Comparison of ENCODE assay signal across 18 mouse cellular contexts in genomic region chr4:29481093-29481715, GRCm38 (mm10).
DNase-seq lines count a peak whose midpoint lies in the region; ATAC-seq and TF ChIP-seq lines count a peak whose summit lies in the region.
"Had no signal": no experiment of that assay in that cellular context is flagged by ENCODE, and none has a peak within 500 bp of the region (broad histone marks: within the 10 kb centered on the region; RNA-seq: fewer than 3 reads in every experiment).

No protein-coding gene starts in this region.

- no peak for TF ChIP-seq POLR2A in limb, embryonic 14.5 days (IDR thresholded peaks at IDR 0.05; ENCODE audit: borderline replicate concordance, extremely low read depth, insufficient read depth, insufficient read length)

- no peak for ATAC-seq in forebrain, embryonic 14.5 days
- no peak for ATAC-seq in forebrain, embryonic 12.5 days (ENCODE audit: low FRiP score)
- ATAC-seq in embryonic facial prominence, embryonic 15.5 days (ENCODE audit: insufficient number of reproducible peaks, low FRiP score, low TSS enrichment, low read depth), result 0 out of 2 replicates have a peak, but pooled peaks have one; percentile 11
- ATAC-seq in limb, embryonic 14.5 days (ENCODE audit: low FRiP score, low read depth), result peak; percentile 38; the same call in 1 of the 2 replicates
- ATAC-seq: hindbrain, postnatal 0 days; midbrain, embryonic 16.5 days had no signal

- H3K4me2 ChIP-seq in forebrain, embryonic 14.5 days (ENCODE audit: low read length), result no peak overlapping the region
- no peak overlapping the region for H3K4me2 ChIP-seq in forebrain, embryonic 12.5 days
- H3K4me2 ChIP-seq in embryonic facial prominence, embryonic 15.5 days (replicated peaks), result no peak overlapping the region
- H3K4me2 ChIP-seq in limb, embryonic 14.5 days (replicated peaks; ENCODE audit: low read depth, low read length, severe bottlenecking), result no peak overlapping the region
- H3K4me2 ChIP-seq: heart, embryonic 13.5 days had no signal

- no peaks in the 10 kb centered on the region for H3K9me3 ChIP-seq in forebrain, embryonic 14.5 days (replicated peaks; ENCODE audit: control insufficient read depth, low read length)
- H3K9me3 ChIP-seq in forebrain, embryonic 12.5 days, result no peaks in the 10 kb centered on the region
- H3K9me3 ChIP-seq in embryonic facial prominence, embryonic 15.5 days (replicated peaks), result no peaks in the 10 kb centered on the region
- no peaks in the 10 kb centered on the region for H3K9me3 ChIP-seq in limb, embryonic 14.5 days (ENCODE audit: control insufficient read depth, low read length)
- H3K9me3 ChIP-seq: heart, embryonic 13.5 days; megakaryocyte, embryonic 14.5 days had no signal

- no peaks in the 10 kb centered on the region for H3K36me3 ChIP-seq in forebrain, embryonic 14.5 days (ENCODE audit: control insufficient read depth, insufficient read depth, low read length)
- H3K36me3 ChIP-seq in forebrain, embryonic 12.5 days (replicated peaks), result no peaks in the 10 kb centered on the region
- no peaks in the 10 kb centered on the region for H3K36me3 ChIP-seq in embryonic facial prominence, embryonic 15.5 days
- H3K36me3 ChIP-seq in limb, embryonic 14.5 days (ENCODE audit: control insufficient read depth, insufficient read depth, low read length), result no peaks in the 10 kb centered on the region
- H3K36me3 ChIP-seq: heart, embryonic 13.5 days had no signal

- WGBS in forebrain, embryonic 14.5 days, result 52% methylated on average over 1 of the region's 1 CpGs
- 66% methylated on average over 1 of the region's 1 CpGs for WGBS in forebrain, embryonic 12.5 days
- WGBS in embryonic facial prominence, embryonic 15.5 days, result 16% methylated on average over 1 of the region's 1 CpGs
- 11% methylated on average over 1 of the region's 1 CpGs for WGBS in limb, embryonic 14.5 days

- H3K4me1 ChIP-seq in forebrain, embryonic 14.5 days (ENCODE audit: control insufficient read depth, insufficient read depth, low read length), result no peaks in the 10 kb centered on the region
- H3K4me1 ChIP-seq in forebrain, embryonic 12.5 days, result no peaks in the 10 kb centered on the region
- no peaks in the 10 kb centered on the region for H3K4me1 ChIP-seq in embryonic facial prominence, embryonic 15.5 days
- H3K4me1 ChIP-seq in limb, embryonic 14.5 days (ENCODE audit: control insufficient read depth, insufficient read depth, low read length), result no peaks in the 10 kb centered on the region
- H3K4me1 ChIP-seq: heart, embryonic 13.5 days; megakaryocyte, embryonic 14.5 days had no signal

- no peaks in the 10 kb centered on the region for H3K27me3 ChIP-seq in forebrain, embryonic 14.5 days (replicated peaks; ENCODE audit: control insufficient read depth, insufficient read depth, low read length)
- H3K27me3 ChIP-seq in forebrain, embryonic 12.5 days, result no peaks in the 10 kb centered on the region
- no peaks in the 10 kb centered on the region for H3K27me3 ChIP-seq in embryonic facial prominence, embryonic 15.5 days
- no peaks in the 10 kb centered on the region for H3K27me3 ChIP-seq in limb, embryonic 14.5 days (ENCODE audit: control insufficient read depth, insufficient read depth, low read length)
- H3K27me3 ChIP-seq: heart, embryonic 13.5 days; megakaryocyte, embryonic 14.5 days had no signal

- H3K4me3 ChIP-seq in forebrain, embryonic 14.5 days (ENCODE audit: low read depth, low read length), result no peak overlapping the region
- no peak overlapping the region for H3K4me3 ChIP-seq in forebrain, embryonic 12.5 days (replicated peaks)
- no peak overlapping the region for H3K4me3 ChIP-seq in embryonic facial prominence, embryonic 15.5 days (replicated peaks)
- H3K4me3 ChIP-seq in limb, embryonic 14.5 days (replicated peaks; ENCODE audit: low read length), result no peak overlapping the region
- H3K4me3 ChIP-seq: heart, embryonic 13.5 days; megakaryocyte, embryonic 14.5 days had no signal

- no peak overlapping the region for H3K9ac ChIP-seq in forebrain, embryonic 14.5 days (ENCODE audit: low read length)
- no peak overlapping the region for H3K9ac ChIP-seq in forebrain, embryonic 12.5 days
- no peak overlapping the region for H3K9ac ChIP-seq in embryonic facial prominence, embryonic 15.5 days
- H3K9ac ChIP-seq in limb, embryonic 14.5 days (ENCODE audit: low read depth, low read length, severe bottlenecking), result no peak overlapping the region
- H3K9ac ChIP-seq: heart, embryonic 13.5 days; liver, embryonic 14.5 days had no signal

- DNase-seq in forebrain, embryonic 14.5 days (ENCODE audit: low spot score), result peak; percentile 17
- peak; percentile 5 for DNase-seq in layer of hippocampus, adult 11-12 months (ENCODE audit: low spot score)
- DNase-seq in layer of hippocampus, adult 8-10 months (ENCODE audit: low spot score in 2 of 2), result no peak
- DNase-seq in limb, embryonic 14.5 days (ENCODE audit: low spot score), result peak; percentile 38
- DNase-seq in adrenal gland, postnatal 36 days, result no peak
- no peak for DNase-seq in thymus, postnatal 14 days
- DNase-seq: adrenal gland, adult 8-10 months; heart, postnatal 4 days; kidney, adult 18-20 months; lung, postnatal 14 days; right cerebral cortex, adult 18-20 months had no signal

- no peak overlapping the region for H3K27ac ChIP-seq in forebrain, embryonic 14.5 days (ENCODE audit: low read depth, low read length)
- no peak overlapping the region for H3K27ac ChIP-seq in forebrain, embryonic 12.5 days
- H3K27ac ChIP-seq in embryonic facial prominence, embryonic 15.5 days (replicated peaks), result no peak overlapping the region
- peak overlapping the region; percentile 48; the same call in 1 of the 2 replicates for H3K27ac ChIP-seq in limb, embryonic 14.5 days (replicated peaks; ENCODE audit: low read depth, low read length)
- H3K27ac ChIP-seq: heart, embryonic 13.5 days; hindbrain, postnatal 0 days; liver, embryonic 14.5 days had no signal

Comparison
In these comparisons a context has a peak if more than half of its experiments do, and no peak if none do; other contexts are left out.
1. DNase-seq: peak in forebrain, embryonic 14.5 days (single experiment), layer of hippocampus, adult 11-12 months (single experiment) and limb, embryonic 14.5 days (single experiment); none in layer of hippocampus, adult 8-10 months (0 of 2), adrenal gland, postnatal 36 days (0 of 2) and thymus, postnatal 14 days (single experiment).
2. ATAC-seq: peak in embryonic facial prominence, embryonic 15.5 days (single experiment) and limb, embryonic 14.5 days (single experiment); none in forebrain, embryonic 14.5 days (single experiment) and forebrain, embryonic 12.5 days (single experiment).